Mouse (Mus musculus) Muller cell, postnatal 12 days (primary cell): ENCODE results near the gene Ptger2.

Experiments used
- DNase-seq: peaks from one replicate; pipeline ENCODE4 v3.0.0-alpha.2; 2015; ENCODE audit errors: inconsistent ontology term

Gene Ptger2

DNA sequence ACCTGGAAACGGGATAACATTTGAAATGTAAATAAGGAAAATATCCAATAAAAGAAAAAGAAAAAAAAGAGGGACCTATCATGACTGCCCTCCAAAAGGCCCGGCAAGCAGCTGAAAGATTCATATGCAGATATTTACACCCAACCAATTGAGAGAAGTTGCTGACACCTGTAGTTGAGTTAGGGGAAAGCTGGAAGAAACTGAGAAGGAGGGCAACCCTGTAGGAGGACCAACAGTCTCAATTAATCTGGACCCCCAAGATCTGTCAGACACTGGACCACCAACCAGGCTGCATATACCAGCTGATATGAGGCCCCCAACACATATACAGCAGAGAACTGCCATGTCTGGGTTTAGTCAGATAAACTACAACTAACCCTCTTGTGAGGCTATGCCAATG, 60.1 kb downstream of the Ptger2 start:
- no peak for DNase-seq

DNA sequence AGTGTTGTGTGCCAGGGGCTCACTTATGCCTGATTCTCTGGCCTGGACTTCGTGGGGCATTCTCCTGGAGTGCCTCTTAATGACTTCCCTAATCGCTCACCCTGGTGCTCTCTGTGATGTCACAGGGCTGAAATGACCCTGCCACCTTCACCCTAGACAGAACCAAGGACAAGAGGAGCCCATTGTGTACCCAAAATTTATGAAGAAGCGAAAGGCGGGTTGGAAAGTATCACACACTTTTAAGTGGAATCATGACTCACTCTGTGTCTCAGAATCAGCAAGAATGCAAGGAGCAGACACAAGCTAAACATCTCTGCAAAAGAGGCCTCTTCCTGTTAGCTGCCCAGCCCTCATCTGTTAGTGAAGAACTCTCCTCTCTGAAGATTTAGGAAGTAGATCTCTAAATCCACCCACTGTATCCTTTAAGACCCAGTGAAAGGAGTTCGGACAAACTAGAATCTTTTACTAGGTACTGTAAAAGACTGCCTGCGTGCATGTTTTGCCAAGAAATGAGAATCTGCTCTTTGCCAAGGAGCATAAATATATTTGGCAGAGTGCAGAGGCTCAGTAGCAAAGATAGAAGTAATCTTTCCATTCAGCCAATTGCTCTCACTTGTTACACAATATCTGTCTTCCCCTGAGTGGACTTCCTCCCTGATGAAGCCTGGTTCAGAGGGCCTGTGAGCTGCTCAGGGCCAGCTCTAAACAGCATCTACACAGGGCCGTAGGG, 61.9 kb downstream of the Ptger2 start:
- DNase-seq: no peak

DNA sequence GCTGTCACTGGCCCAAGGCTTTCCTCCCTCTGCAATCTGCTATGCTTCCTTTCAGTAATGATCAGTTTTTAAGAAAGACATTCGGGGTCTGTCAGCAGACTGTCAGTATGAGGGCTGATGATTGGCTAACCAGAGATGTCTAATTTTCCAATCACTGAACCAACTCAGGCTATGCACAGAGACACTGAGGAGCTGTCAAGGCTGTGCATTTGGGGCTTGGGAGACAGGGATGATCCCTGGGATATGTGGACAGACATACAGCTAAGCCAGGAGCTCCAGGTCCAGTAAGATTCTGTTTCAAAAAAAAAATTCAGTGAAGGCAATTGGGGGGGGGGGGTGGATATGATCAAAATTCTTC, 62.4 kb downstream of the Ptger2 start:
- DNase-seq: no peak

DNA sequence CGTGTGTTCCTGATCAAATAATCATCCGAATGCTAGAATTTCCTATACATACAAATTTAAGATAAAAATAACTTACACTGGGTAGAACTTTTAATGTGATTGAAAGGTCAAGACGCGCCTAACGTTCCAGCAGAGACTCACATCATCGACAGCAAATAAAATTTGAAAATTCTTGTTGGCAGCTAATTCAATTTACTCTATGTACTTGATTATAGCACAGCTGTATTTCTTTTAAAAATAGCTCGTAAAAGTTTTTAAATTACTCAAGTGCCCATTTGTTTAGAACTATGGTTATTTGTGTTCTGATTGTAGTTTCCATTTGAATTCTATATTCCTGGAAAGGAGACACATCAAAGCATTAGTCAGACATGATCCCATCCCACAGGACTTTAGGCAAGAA, 63.1 kb downstream of the Ptger2 start:
- DNase-seq: no peak
